Mouse (Mus musculus) heart, embryonic 12.5 days (tissue): ENCODE data around the gene Lama1. TPM values are rescaled to one million over a fixed set of nuclear protein-coding genes. Genes with fewer than 3 reads are reported as not detected.

Experiments
- ATAC-seq: fragments of 200-750 bp; cut with Nextera tagmentation; 2 replicates; pipeline ENCODE4 v1.8.0; 2017; ENCODE audit warnings: moderate TSS enrichment, moderate library complexity; ENCODE audit not compliant: insufficient number of reproducible peaks, low FRiP score
- H3K27ac ChIP-seq: fragments of 300-500 bp; sonication (generic); 2 replicates; pipeline ENCODE4 v1.5.1; 2016; ENCODE audit warnings: mild to moderate bottlenecking, moderate library complexity; ENCODE audit not compliant: poor library complexity, severe bottlenecking
- H3K27me3 ChIP-seq: fragments of 300-500 bp; sonication (generic); replicated peaks from 2 replicates; pipeline ENCODE4 v1.6.1; 2016; ENCODE audit warnings: mild to moderate bottlenecking, moderate library complexity
- H3K36me3 ChIP-seq: fragments of 300-500 bp; sonication (generic); 2 replicates; pipeline ENCODE4 v1.6.1; 2016; ENCODE audit warnings: mild to moderate bottlenecking, moderate library complexity
- H3K4me1 ChIP-seq: fragments of 300-500 bp; sonication (generic); replicated peaks from 2 replicates; pipeline ENCODE4 v1.6.1; 2016; ENCODE audit warnings: mild to moderate bottlenecking
- H3K4me2 ChIP-seq: fragments of 300-500 bp; sonication (generic); 2 replicates; pipeline ENCODE4 v1.6.1; 2016; ENCODE audit warnings: mild to moderate bottlenecking, moderate library complexity
- H3K4me3 ChIP-seq: fragments of 300-500 bp; sonication (generic); 2 replicates; pipeline ENCODE4 v1.5.1; 2016; ENCODE audit warnings: mild to moderate bottlenecking
- H3K9ac ChIP-seq: fragments of 300-500 bp; sonication (generic); 2 replicates; pipeline ENCODE4 v1.6.1; 2016; ENCODE audit warnings: mild to moderate bottlenecking, moderate library complexity
- H3K9me3 ChIP-seq: fragments of 300-500 bp; sonication (generic); replicated peaks from 2 replicates; pipeline ENCODE4 v1.6.1; 2016; ENCODE audit warnings: mild to moderate bottlenecking, moderate library complexity
- WGBS: fragments of 180-500 bp; shearing (Covaris S2); methylation state at CpG from one replicate; pipeline ENCODE4 v1.1.7; 2016; 5-methylcytosine and 5-hydroxymethylcytosine counted together
- polyA plus RNA-seq: library from polyadenylated mRNA; unstranded; fragments of >200 nt; fragmentation: Nextera tagmentation; extraction: Ambion mirVana; gene quantifications from 2 replicates; pipeline ENCODE4 v1.2.1, GENCODE M21; 2016

Lama1 gene
- polyA plus RNA-seq, 1 experiment from 2014 or later = 1.3 TPM

DNA sequence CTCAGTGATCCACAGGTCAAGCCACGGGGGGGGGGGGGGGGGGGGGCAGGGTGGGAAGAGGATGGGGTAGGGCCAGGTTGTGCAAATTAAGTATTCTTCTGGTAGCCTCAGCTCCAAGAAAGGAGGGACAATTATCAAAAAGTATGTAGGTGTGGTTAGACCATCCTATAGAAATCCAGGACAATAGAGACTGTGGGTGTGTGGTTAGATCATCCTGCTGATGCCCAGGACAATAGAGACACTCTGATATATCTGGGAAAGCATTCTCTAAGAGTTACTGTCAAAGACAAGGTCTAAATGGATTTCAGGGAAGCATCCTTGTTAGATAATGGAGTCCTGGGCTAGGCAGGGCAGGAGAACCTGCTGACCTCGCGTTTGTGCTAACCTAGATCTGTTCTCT lies 3.2 kb upstream of the Lama1 start:
- Histone ChIP-seq H3K9ac (no peak overlapping the region), H3K27me3 (no peaks in the 10 kb centered on the region; the same call in 1 of the 2 replicates), H3K9me3 (no peaks in the 10 kb centered on the region), H3K36me3 (no peaks in the 10 kb centered on the region), H3K27ac (no peak overlapping the region), H3K4me1 (peaks cover 16% of the 10 kb centered on the region), H3K4me2 (no peak overlapping the region), H3K4me3 (no peak overlapping the region)
- no peak for ATAC-seq
- WGBS = 58% methylated on average over 2 of the region's 3 CpGs

DNA sequence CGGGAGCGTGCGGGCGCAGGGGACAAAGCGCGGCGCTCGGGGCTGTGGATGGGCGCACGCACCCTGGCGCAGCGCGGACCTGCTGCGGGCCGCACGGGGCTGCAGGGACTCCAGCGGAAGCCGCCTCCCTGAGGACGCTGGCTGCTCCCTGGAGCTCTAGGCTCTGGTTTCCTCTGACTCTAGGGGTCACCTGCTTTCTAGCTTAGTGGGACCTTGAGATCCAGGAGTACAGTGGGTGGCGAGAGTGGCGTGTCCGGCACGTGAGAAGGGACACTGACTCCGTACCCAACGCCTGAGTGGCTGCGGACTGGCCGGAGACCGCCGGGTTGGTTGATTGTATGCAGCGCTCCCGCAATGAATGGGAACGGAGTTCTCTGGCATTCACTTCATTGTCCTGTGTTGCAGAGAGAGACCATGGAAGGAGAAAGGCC lies 417 bp downstream of the Lama1 start:
- ATAC-seq = peak; percentile 57
- no peaks in the 10 kb centered on the region for H3K36me3 ChIP-seq
- peaks cover 16% of the 10 kb centered on the region for H3K27me3 ChIP-seq
- peak overlapping the region; percentile 69 for H3K9ac ChIP-seq
- 0% methylated on average over 32 of the region's 32 CpGs for WGBS
- no peak overlapping the region for H3K27ac ChIP-seq
- H3K4me1 ChIP-seq = peaks cover 19% of the 10 kb centered on the region
- H3K9me3 ChIP-seq = no peaks in the 10 kb centered on the region
- peak overlapping the region; percentile 69 for H3K4me3 ChIP-seq
- peak overlapping the region; percentile 100 for H3K4me2 ChIP-seq

DNA sequence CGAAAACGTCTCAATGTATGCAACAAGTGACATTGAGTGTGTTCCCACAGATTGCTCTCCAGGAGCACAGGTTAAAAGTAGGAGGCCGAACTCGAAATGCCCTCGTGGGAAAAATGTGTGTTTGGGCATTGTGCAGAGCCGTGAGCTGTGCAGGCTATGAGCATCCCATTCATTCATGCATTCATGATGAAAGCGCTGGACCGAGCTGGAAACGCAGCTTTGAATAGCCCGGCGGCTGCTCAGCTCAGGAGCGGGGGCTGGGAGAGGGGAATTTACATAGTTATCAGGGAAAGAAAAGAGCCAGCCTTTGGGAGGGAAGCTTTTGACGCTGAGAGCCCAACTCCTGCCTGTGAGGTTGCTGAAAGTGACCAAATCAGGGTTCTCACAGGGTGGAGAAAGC lies 1.2 kb downstream of the Lama1 start:
- Histone ChIP-seq H3K9me3 (no peaks in the 10 kb centered on the region), H3K9ac (peak overlapping the region; percentile 7; the same call in 1 of the 2 replicates), H3K36me3 (no peaks in the 10 kb centered on the region), H3K4me1 (peaks cover 19% of the 10 kb centered on the region), H3K4me2 (peak overlapping the region; percentile 100), H3K4me3 (peak overlapping the region; percentile 69; the same call in 1 of the 2 replicates), H3K27ac (no peak overlapping the region), H3K27me3 (peaks cover 16% of the 10 kb centered on the region)
- 3% methylated on average over 13 of the region's 13 CpGs for WGBS
- no peak for ATAC-seq

DNA sequence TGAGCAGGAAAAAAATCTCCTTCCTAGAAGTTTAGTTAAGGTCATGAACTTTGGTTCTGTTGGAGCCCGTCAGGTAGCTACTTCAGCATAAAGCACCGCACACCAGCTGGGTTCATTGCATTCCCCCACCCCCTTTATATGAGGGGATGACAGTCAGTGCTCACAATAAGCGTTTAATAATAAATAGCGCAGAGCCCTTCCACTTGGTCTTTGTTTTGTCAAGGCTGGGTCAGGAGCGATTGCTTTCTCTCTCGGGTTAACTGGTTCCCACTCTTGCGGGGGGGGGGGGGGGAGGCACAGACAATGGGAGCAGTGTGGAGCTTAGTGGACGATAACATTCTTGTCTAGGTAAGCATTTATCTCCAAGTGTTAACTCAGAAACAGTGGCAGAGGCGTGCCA lies 4.7 kb downstream of the Lama1 start:
- Histone ChIP-seq H3K27ac (no peak overlapping the region), H3K36me3 (no peaks in the 10 kb centered on the region), H3K4me1 (peaks cover 16% of the 10 kb centered on the region), H3K4me3 (no peak overlapping the region), H3K4me2 (no peak overlapping the region), H3K9ac (no peak overlapping the region), H3K9me3 (no peaks in the 10 kb centered on the region), H3K27me3 (peaks cover 16% of the 10 kb centered on the region)
- 42% methylated on average over 9 of the region's 9 CpGs for WGBS
- ATAC-seq = no peak

DNA sequence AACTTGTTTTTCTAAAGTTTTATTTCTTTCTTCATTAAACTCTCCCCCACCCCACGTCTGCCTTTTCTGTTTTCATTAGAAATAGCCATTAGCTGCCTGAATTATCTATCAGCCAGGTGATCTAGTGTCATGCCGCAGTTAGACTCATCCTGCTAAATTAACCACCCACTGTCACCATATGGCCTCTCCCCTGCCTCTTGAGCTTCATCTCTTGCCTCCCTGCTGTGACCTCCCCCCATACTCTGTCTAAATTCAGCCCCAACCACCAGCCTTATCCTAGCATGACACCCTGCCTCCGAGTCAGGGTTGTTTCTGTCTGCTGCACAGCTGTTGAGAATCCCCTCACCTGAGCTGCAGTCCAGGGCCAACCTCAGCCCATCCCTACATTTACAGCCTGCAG lies 5.9 kb downstream of the Lama1 start:
- ATAC-seq = no peak
- peaks cover 12% of the 10 kb centered on the region for H3K4me1 ChIP-seq
- H3K27ac ChIP-seq = no peak overlapping the region
- H3K9ac ChIP-seq = no peak overlapping the region
- no peaks in the 10 kb centered on the region for H3K36me3 ChIP-seq
- H3K4me2 ChIP-seq = no peak overlapping the region
- 32% methylated on average over 3 of the region's 3 CpGs for WGBS
- H3K4me3 ChIP-seq = no peak overlapping the region
- no peaks in the 10 kb centered on the region for H3K9me3 ChIP-seq
- H3K27me3 ChIP-seq = peaks cover 16% of the 10 kb centered on the region

DNA sequence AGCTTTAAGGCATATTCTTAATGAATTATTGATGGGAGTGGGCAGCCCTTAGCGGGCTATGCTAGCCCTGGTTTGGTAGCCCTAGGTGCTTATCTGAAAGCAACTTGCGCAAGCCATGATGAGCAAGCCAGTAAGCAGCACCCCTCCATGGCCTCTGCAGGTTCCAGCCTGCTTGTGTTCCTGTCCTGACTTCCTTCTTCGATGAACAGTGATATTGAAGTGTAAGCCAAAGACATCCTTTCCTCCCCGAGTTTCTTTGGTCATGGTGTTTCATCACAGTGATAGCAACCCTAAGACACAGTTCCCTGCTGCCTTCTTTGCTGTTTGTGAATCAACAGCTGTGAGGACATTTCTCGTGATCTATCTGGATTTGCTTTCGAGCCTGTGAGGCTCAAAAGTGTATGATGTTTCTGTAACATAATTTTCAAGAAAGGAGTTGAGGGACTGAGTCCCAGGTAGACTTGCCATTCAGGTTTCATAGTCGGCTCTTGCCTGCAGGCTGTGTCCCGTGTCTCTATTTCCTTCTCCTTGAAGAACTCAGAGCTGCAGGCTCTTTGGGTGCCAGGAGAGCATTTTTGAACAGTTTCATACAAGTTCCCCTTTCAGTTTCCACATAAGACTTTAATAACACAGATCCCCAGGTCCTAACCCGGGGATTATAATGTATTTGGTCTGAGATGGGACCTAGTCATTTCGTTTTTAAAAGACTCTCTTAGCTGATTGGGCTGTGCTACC lies 8.1 kb downstream of the Lama1 start:
- Histone ChIP-seq H3K27ac (no peak overlapping the region), H3K36me3 (no peaks in the 10 kb centered on the region), H3K9me3 (no peaks in the 10 kb centered on the region), H3K4me2 (no peak overlapping the region), H3K4me3 (no peak overlapping the region), H3K9ac (no peak overlapping the region), H3K27me3 (peaks cover 7% of the 10 kb centered on the region; the same call in 1 of the 2 replicates), H3K4me1 (peaks cover 3% of the 10 kb centered on the region; the same call in 1 of the 2 replicates)
- WGBS = 76% methylated on average over 10 of the region's 10 CpGs
- no peak for ATAC-seq

DNA sequence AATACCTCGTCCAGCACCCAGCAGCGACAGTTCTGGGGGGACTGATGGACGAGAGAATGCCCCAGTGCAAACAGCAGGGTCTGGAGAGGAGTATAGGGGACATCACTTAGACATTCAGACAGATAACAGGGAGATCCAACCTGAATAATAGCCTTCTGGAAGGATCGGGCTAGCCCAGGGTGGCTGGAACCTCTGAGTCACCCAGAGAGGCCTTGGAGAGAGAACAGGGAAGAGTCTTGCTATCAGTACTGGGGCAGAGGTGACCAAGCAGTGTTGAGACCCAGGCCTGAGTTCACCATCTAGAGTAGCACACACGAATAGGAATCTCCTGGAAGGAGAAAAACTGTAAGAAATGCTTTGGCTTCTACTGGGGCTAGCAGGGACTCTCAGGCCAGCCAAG lies 9.3 kb downstream of the Lama1 start:
- Histone ChIP-seq H3K36me3 (no peaks in the 10 kb centered on the region), H3K27me3 (no peaks in the 10 kb centered on the region), H3K4me1 (peaks cover 3% of the 10 kb centered on the region; the same call in 1 of the 2 replicates), H3K9me3 (no peaks in the 10 kb centered on the region), H3K4me2 (no peak overlapping the region), H3K27ac (no peak overlapping the region), H3K9ac (no peak overlapping the region), H3K4me3 (no peak overlapping the region)
- 76% methylated on average over 5 of the region's 5 CpGs for WGBS
- no peak for ATAC-seq

DNA sequence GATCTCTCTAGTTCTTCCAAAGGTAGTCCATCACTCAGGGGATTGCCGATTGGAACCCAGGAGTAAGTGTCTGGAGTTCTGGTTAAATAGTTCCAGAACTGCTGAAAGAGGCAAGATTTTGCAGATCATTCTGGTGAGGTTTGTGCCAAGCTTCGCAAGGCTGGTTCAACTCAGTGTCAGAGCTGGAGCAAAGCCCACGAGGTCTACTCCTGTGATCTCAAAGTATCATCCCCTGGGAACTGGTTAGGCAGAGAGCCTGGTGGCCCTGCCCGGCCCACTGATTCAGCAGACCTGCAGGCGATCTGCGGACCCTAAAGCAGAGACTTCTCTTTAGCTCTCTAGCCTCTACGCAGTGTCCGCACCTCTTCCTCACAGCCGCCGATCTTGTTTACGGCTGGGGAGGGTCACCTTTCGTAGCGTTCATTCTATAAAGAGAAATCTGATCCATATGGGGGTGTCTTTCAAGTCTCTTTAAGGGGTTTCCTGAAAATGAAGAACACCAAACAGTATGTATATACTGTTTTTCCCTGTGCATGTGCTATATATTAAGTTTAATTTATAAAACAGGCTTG lies 10.8 kb downstream of the Lama1 start:
- 77% methylated on average over 13 of the region's 13 CpGs for WGBS
- no peak overlapping the region for H3K9ac ChIP-seq
- peaks cover 2% of the 10 kb centered on the region; the same call in 1 of the 2 replicates for H3K4me1 ChIP-seq
- no peak overlapping the region for H3K27ac ChIP-seq
- H3K4me2 ChIP-seq = no peak overlapping the region
- H3K36me3 ChIP-seq = no peaks in the 10 kb centered on the region
- no peaks in the 10 kb centered on the region for H3K27me3 ChIP-seq
- no peaks in the 10 kb centered on the region for H3K9me3 ChIP-seq
- ATAC-seq = no peak
- no peak overlapping the region for H3K4me3 ChIP-seq

DNA sequence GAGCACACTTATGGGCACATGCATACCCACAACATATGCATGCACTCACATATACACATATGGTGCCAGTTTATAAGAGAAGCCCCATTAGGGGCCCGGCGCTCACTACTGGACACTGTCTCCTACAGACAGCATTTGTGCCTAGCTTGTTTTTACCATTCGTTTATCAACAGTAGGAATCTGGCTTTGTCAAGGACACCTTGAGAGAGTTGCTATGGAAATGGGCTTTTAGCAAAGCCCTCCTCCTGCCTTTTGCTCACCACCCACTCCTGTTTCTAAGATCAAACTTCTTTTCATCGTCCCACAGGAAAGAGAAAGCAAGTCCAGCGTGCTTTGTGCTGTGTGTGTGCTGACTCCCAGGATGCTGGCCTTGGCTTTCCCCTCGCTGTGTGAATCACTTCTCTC lies 13.3 kb downstream of the Lama1 start:
- H3K9me3 ChIP-seq = no peaks in the 10 kb centered on the region
- no peak overlapping the region for H3K4me2 ChIP-seq
- WGBS = 65% methylated on average over 6 of the region's 6 CpGs
- H3K36me3 ChIP-seq = no peaks in the 10 kb centered on the region
- no peak for ATAC-seq
- H3K4me1 ChIP-seq = peaks cover 4% of the 10 kb centered on the region; the same call in 1 of the 2 replicates
- no peak overlapping the region for H3K9ac ChIP-seq
- no peak overlapping the region for H3K27ac ChIP-seq
- H3K4me3 ChIP-seq = no peak overlapping the region
- no peaks in the 10 kb centered on the region for H3K27me3 ChIP-seq

DNA sequence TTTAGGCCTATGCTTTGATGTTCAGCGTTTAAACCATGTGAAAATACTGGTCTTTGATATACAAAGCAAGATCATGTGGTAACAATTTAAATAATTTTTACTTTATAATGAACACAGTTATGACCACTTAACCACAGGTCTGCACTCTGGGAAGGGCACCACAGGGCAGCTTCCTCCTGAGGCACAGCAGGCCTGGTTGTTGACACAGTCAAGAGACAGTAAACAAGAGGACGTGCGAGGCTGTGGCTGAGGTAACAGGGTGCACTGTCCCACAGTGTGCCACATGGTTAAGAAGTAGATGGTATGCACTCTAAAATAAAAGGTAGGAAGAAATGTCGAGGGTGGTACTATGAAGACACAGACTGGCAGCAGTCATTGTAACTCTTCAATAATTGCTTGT lies 14.3 kb downstream of the Lama1 start:
- no peak for ATAC-seq
- Histone ChIP-seq H3K9me3 (no peaks in the 10 kb centered on the region), H3K36me3 (no peaks in the 10 kb centered on the region), H3K9ac (no peak overlapping the region), H3K27ac (no peak overlapping the region), H3K4me1 (peaks cover 4% of the 10 kb centered on the region; the same call in 1 of the 2 replicates), H3K4me3 (no peak overlapping the region), H3K4me2 (no peak overlapping the region), H3K27me3 (no peaks in the 10 kb centered on the region)
- 62% methylated on average over 4 of the region's 4 CpGs for whole genome bisulfite sequencing

DNA sequence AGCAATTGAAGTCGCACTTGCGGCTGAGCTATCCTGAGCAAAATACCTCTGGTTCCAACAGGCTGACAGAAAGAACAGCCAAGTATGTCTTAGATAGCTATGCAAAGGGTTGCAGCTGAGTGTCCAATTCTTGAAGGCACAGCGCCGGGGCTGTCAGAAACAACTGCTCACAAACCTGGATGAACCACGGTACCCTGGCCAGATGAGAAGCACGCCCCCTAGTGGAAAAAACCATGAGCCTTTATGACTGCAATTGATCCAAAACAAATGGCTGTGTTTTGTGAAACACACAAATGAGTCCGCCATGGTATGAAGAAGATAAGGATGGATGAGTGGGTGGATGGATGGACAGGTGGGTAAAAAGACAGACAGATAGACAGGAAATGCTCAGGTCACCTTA lies 15.9 kb downstream of the Lama1 start:
- WGBS = 63% methylated on average over 7 of the region's 7 CpGs

More for the DNA sequence above, 15.9 kb downstream of the Lama1 start:
- no peak for ATAC-seq
- no peak overlapping the region for H3K9ac ChIP-seq
- H3K4me2 ChIP-seq = no peak overlapping the region
- no peaks in the 10 kb centered on the region for H3K36me3 ChIP-seq
- peaks cover 4% of the 10 kb centered on the region; the same call in 1 of the 2 replicates for H3K4me1 ChIP-seq
- H3K9me3 ChIP-seq = no peaks in the 10 kb centered on the region
- no peak overlapping the region for H3K27ac ChIP-seq
- no peaks in the 10 kb centered on the region for H3K27me3 ChIP-seq
- no peak overlapping the region for H3K4me3 ChIP-seq
